Mouse (Mus musculus) intestine, postnatal 0 days (tissue): ENCODE measurements at regions not wholly inside any gene's neighbourhood (a gene's known extent, or its start where the extent isn't known, plus 50 kb on each side); places are given as distances from the start of the nearest gene placed in this dataset.

Source experiments
- ATAC-seq: fragments of 200-750 bp; cut with Nextera tagmentation; 2 replicates; pipeline ENCODE4 v1.8.0; 2017; ENCODE audit warnings: mild to moderate bottlenecking, moderate TSS enrichment, moderate library complexity
- H3K27ac ChIP-seq: fragments of 300-500 bp; sonication (generic); 2 replicates; pipeline ENCODE4 v1.5.1; 2014; ENCODE audit warnings: mild to moderate bottlenecking, low read depth, low read length, moderate library complexity
- H3K27me3 ChIP-seq: fragments of 300-500 bp; sonication (generic); replicated peaks from 2 replicates; pipeline ENCODE4 v1.6.1; 2014; ENCODE audit warnings: low read length, mixed read lengths; ENCODE audit not compliant: control insufficient read depth, insufficient read depth
- H3K36me3 ChIP-seq: fragments of 300-500 bp; sonication (generic); 2 replicates; pipeline ENCODE4 v1.6.1; 2014; ENCODE audit warnings: mild to moderate bottlenecking, moderate library complexity; ENCODE audit not compliant: control insufficient read depth, insufficient read depth
- H3K4me1 ChIP-seq: fragments of 300-500 bp; sonication (generic); replicated peaks from 2 replicates; pipeline ENCODE4 v1.6.1; 2014; ENCODE audit warnings: antibody characterized with exemption, low read length, mixed read lengths; ENCODE audit not compliant: control insufficient read depth, insufficient read depth
- H3K4me2 ChIP-seq: fragments of 300-500 bp; sonication (generic); replicated peaks from 2 replicates; pipeline ENCODE4 v1.6.1; 2014; ENCODE audit warnings: low read depth, mild to moderate bottlenecking, moderate library complexity
- H3K4me3 ChIP-seq: fragments of 300-500 bp; sonication (generic); 2 replicates; pipeline ENCODE4 v1.5.1; 2014; ENCODE audit warnings: low read depth, low read length
- H3K9ac ChIP-seq: fragments of 300-500 bp; sonication (generic); 2 replicates; pipeline ENCODE4 v1.6.1; 2014; ENCODE audit warnings: mild to moderate bottlenecking, low read depth, low read length
- H3K9me3 ChIP-seq: fragments of 300-500 bp; sonication (generic); 2 replicates; pipeline ENCODE4 v1.6.1; 2016; ENCODE audit warnings: mixed run types; ENCODE audit not compliant: control insufficient read depth
- CTCF ChIP-seq: sonication (generic); IDR thresholded peaks from 2 replicates; pipeline ENCODE4 v1.5.1; 2016; ENCODE audit warnings: low read depth, mild to moderate bottlenecking, control low read depth, antibody characterized with exemption, moderate library complexity
- WGBS: fragments of 180-500 bp; shearing (Covaris S2); extraction: QIAGEN DNeasy Blood & Tissue Kit; methylation state at CpG from one replicate; pipeline ENCODE4 v1.1.7; 2014; 5-methylcytosine and 5-hydroxymethylcytosine counted together

DNA sequence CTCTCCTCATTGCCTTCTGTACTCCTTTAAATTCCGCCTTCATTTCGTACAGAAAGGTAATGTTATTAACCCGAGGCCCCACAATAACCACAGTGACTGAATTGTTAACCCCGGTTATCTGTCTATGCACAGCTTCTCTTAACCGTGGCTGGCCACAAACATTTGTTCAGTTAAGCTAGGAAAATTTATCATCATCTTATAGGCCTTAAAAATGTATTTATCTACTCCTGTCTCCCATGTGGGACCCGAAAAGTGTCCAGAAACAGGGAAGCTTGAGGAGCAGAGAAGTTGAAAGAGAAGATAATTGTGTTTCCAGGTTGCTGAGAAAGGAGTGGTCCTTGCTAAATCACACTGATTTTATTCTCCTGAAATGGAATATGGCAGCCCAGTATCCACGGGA is 206.6 kb upstream of the Trib2 start:
- Histone ChIP-seq H3K27me3 (no peaks in the 10 kb centered on the region), H3K9me3 (no peaks in the 10 kb centered on the region), H3K9ac (no peak overlapping the region), H3K4me3 (no peak overlapping the region), H3K36me3 (no peaks in the 10 kb centered on the region), H3K4me1 (no peaks in the 10 kb centered on the region), H3K27ac (no peak overlapping the region), H3K4me2 (no peak overlapping the region)
- no peak for ATAC-seq
- 80% methylated on average over 7 of the region's 7 CpGs for WGBS
- no peak for TF ChIP-seq CTCF

DNA sequence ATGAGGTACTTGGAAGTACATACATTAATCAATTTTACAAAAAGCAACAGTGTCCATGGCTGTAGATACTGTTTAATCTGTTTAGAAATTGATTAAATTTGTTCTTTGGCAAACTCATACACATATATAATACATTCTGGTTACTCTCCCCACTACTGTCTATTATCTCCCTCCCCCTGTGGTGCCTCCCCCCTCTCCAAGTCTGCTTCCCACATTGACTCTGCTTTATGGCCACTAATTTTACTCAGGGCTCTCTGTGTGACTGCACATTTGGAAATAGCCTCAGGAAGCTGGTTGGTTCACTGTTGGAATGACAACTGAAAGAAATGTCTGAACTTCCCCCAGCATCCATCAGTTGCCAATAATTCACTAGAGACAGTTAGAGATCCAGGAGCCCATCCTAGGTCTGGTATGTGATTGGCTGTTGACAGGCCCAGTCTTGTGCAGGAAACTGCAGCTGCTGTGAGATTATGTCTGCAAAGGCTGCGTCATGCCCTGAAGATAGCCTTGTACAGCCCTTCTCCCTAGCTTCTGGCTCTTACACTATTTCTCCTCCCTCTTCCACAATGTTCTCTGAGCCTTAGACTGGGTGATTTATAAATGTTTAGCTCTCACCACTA is 204.6 kb upstream of the Trib2 start:
- no peaks in the 10 kb centered on the region for H3K9me3 ChIP-seq
- H3K27me3 ChIP-seq, result no peaks in the 10 kb centered on the region
- no peak overlapping the region for H3K4me2 ChIP-seq
- H3K36me3 ChIP-seq, result no peaks in the 10 kb centered on the region
- no peaks in the 10 kb centered on the region for H3K4me1 ChIP-seq
- ATAC-seq, result no peak
- no peak for TF ChIP-seq CTCF
- no peak overlapping the region for H3K4me3 ChIP-seq
- 65% methylated on average over 1 of the region's 1 CpGs for WGBS
- no peak overlapping the region for H3K27ac ChIP-seq
- H3K9ac ChIP-seq, result no peak overlapping the region

DNA sequence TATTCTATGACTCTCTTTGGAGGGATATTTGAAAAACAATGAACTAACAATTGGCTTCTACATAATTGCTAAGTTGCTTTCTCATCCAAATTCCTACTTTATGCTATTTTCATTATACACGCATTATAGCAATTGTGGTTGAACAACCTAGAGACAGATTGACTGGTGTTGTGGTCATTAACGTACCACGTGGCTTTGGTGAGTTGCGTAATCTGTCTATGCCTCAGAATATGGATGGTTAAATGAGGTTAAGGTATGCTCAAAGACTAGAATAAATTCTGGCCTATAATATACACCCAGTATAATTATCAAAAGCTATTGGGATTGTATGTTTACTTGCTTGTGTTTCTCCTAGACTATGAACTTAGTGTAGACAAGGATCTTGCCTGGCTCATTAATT is 201.5 kb upstream of the Trib2 start:
- H3K4me3 ChIP-seq, result no peak overlapping the region
- H3K36me3 ChIP-seq, result no peaks in the 10 kb centered on the region
- H3K9me3 ChIP-seq, result no peaks in the 10 kb centered on the region
- TF ChIP-seq CTCF, result no peak
- H3K27ac ChIP-seq, result no peak overlapping the region
- ATAC-seq, result no peak
- no peaks in the 10 kb centered on the region for H3K4me1 ChIP-seq
- 85% methylated on average over 4 of the region's 4 CpGs for WGBS
- no peak overlapping the region for H3K9ac ChIP-seq
- no peaks in the 10 kb centered on the region for H3K27me3 ChIP-seq
- H3K4me2 ChIP-seq, result no peak overlapping the region

DNA sequence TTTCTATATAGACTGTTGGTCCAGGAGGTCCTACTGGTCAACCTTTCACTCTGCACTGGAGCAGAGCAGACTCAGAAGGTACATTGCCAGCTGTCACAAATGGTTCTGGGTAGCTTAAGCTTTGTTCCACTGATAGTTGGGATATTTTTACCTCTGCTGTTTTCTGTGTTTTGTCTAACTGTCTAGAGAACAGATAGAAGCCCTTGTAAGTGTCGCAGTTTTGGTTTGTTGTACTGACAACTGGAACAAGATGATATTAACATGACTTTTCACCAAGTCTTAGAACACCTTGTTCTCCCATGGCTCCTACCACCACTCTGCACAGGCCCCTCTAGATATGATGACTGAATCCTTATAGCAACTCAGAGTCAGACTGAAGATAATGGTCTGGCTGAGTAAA is 199.9 kb upstream of the Trib2 start:
- WGBS, result 78% methylated on average over 1 of the region's 1 CpGs
- ATAC-seq, result no peak

DNA sequence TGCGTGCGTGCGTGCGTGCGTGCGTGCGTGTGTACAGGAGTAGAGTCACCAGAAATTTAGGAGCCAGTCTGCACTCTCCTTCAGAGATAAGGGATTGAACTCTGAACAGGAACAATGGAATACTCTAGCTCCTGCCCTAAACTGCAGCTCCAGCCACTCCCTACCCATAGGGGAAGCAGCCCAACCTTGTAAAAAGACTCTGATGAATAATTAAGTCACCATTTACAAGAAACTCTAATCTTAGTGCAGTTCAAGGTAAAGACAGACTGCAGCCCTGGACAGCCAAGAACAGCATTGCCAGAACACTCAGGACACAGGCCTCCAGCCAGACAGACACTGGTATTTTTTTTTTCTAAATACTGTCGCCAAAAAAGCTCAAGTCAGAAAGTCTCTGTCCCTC is 198.9 kb upstream of the Trib2 start:
- H3K4me1 ChIP-seq, result no peaks in the 10 kb centered on the region
- no peak overlapping the region for H3K27ac ChIP-seq
- no peak for TF ChIP-seq CTCF
- 73% methylated on average over 8 of the region's 8 CpGs for WGBS
- H3K9ac ChIP-seq, result no peak overlapping the region
- H3K36me3 ChIP-seq, result no peaks in the 10 kb centered on the region
- no peak for ATAC-seq
- no peaks in the 10 kb centered on the region for H3K9me3 ChIP-seq
- H3K27me3 ChIP-seq, result no peaks in the 10 kb centered on the region
- no peak overlapping the region for H3K4me3 ChIP-seq
- H3K4me2 ChIP-seq, result no peak overlapping the region

More for the DNA sequence above, 199.9 kb upstream of the Trib2 start:
- Histone ChIP-seq H3K36me3 (no peaks in the 10 kb centered on the region), H3K9me3 (no peaks in the 10 kb centered on the region), H3K4me3 (no peak overlapping the region), H3K27ac (no peak overlapping the region), H3K4me2 (no peak overlapping the region), H3K27me3 (no peaks in the 10 kb centered on the region), H3K9ac (no peak overlapping the region), H3K4me1 (no peaks in the 10 kb centered on the region)
- TF ChIP-seq CTCF, result no peak

DNA sequence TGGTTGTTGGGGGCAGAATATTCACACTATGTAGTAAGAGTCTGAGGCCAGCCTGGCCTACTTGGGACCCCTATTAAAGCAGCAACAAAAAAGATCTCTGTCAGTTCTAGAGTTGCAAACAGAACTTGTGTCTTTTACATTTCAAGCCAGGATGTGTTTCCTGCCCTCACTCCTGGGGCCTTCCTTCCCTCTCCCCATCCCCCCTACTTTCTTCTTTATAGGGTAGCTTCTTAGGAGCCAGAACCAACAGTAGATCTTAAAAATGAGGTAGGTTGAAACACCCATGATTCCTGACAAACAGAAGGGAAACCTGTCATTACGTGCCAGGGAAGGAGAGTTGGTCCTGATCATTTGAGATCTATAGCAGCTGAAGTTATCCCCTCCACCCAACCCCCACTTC is 198.0 kb upstream of the Trib2 start:
- TF ChIP-seq CTCF, result no peak
- Histone ChIP-seq H3K27me3 (no peaks in the 10 kb centered on the region), H3K36me3 (no peaks in the 10 kb centered on the region), H3K4me1 (no peaks in the 10 kb centered on the region), H3K4me3 (no peak overlapping the region), H3K4me2 (no peak overlapping the region), H3K9me3 (no peaks in the 10 kb centered on the region), H3K9ac (no peak overlapping the region), H3K27ac (no peak overlapping the region)
- 90% methylated on average over 1 of the region's 1 CpGs for WGBS
- no peak for ATAC-seq
